Mouse (Mus musculus) left cerebral cortex, postnatal 25 days (tissue): ENCODE measurements around the gene Actr2. TPM values are rescaled to one million over a fixed set of nuclear protein-coding genes. Genes with fewer than 3 reads are reported as not detected.
"Not testable (repeated sequence)": the region's sequence is repeated elsewhere in the genome, so short reads cannot be mapped to it uniquely, and the experiment has no call there.

Source experiments
- DNase-seq, 2 experiments: peaks; one replicate each; pipeline ENCODE4 v3.0.0; 2022; ENCODE audit warnings: low spot score in 2 of 2, mixed read lengths in 1 of 2
- intact Hi-C: fragments of 180-260 bp; cut with DNase I; formaldehyde crosslinking; loops from one replicate; pipeline ENCODE4 v1.15.1; 2025
- total RNA-seq, 2 experiments: library from RNA; stranded (reverse); gene quantifications; 2 replicates each; pipeline ENCODE4 v1.2.3; 2021

Actr2 gene
- total RNA-seq, result 100 to 1,000 TPM; 270 to 288 TPM

- intact Hi-C loops, result loop anchor here (2.0 kb wide), 1 partner anchor 88 kb away; the partner anchor contains the start of gene Rab1a
- peak; percentile 96 to 97 for DNase-seq
These were observed at the start of gene Actr2 for GRCm38 (mm10) chr11:20112741-20113480. Actr2 (minus strand) TSS chr11:20112913.

DNA sequence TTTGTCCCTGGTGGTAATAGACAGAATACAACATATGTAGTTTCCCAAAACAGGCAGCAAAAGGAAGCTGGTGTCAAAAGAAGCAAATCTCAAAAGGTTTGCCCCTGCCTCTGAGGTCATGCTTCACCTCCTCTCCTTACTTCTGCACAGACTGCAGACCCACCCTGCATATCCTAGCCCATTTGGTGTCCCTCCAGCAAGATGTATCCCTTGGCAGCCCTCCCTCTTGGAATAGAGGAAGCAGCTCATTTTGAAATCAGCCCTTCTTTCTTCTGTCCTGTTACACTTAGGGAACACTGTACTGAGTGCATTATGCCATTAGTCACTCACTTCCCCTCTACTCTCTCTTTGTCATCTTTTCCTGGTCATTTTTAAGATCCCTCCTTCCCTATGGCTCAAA, 46.2 kb upstream of the Actr2 start:
- no peak for DNase-seq
- intact Hi-C loops, result no loop called here

DNA sequence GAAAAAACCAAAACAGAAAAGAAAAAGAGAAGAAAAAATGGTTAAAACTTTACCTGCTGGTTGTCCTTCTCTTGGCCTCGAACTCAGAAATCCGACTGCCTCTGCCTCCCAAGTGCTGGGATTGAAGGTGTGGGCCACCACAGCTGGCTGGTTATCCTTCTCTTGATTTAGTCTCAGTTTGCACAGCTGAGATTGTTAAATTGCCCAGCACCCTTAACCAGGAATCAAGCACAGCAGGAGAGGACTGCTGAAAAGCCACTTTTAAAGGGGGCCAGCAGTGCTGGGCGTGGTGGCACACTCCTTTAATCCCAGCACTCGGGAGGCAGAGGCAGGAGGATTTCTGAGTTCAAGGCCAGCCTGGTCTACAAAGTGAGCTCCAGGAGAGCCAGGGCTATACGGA, 40.8 kb upstream of the Actr2 start:
- DNase-seq, intact Hi-C loops: not testable (repeated sequence)

GRCm38 (mm10) chr11:20152107-20152901, 39.6 kb upstream of the Actr2 start:
- intact Hi-C loops, result no loop called here
- DNase-seq, result no peak

- intact Hi-C loops, result no loop called here
- DNase-seq, result no peak
These were observed 38.6 kb upstream of the Actr2 start for GRCm38 (mm10) chr11:20151290-20151689.

GRCm38 (mm10) chr11:20149936-20150335, 37.2 kb upstream of the Actr2 start:
- DNase-seq, result no peak
- intact Hi-C loops, result no loop called here

- DNase-seq, result no peak
- intact Hi-C loops, result no loop called here
These were observed 32.7 kb upstream of the Actr2 start for GRCm38 (mm10) chr11:20145383-20145782.

DNA sequence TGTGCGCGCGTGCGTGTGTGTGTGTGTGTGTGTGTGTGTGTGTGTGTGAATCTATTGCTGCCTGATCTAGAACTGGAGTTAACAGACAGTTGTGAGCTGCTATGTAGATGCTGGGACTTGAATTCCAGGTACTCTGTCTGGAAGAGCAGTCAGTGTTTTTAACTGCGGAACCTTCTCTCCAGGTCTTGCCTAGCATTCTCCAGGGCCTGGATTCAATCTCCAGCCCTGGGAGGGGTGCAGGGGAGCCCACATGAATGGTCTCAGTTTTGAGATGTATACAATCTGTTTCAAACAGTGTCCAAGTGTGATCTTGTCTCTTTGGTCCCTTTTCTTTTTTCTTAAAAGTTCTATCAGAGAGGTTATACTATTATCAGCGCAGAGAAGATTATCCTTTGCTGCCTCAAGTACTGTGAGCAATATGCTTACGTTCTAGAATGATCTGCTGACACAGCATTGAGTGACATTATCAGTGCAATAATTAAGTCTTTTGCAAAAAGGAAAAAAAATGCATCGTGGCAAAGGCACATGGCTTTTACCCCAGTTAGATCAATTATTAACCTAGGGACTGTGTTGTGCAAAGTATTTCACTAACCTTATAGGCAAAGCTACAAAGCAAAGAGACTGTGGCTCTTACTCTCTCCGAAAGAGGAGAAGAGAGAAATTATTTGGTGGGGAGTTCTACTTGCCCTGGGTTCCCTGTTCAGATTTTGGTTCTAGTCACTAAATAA, 32.0 kb upstream of the Actr2 start:
- DNase-seq, result no peak
- intact Hi-C loops, result no loop called here

DNA sequence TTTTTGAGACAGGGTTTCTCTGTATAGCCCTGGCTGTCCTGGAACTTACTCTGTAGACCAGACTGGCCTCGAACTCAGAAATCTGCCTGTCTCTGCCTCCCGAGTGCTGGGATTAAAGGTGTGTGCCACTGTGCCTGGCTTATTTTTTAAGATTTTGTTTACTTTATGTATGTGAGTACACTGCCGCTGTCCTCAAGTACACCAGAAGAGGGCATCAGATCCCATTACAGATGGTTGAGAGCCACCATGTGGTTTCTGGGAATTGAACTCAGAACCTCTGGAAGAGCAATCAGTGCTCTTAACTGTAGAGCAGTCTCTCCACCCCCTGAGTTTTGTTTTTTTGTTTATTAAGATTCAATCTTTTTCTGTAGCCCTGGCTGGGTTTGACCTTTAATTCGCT, 31.0 kb upstream of the Actr2 start:
- intact Hi-C loops, DNase-seq: not testable (repeated sequence)

DNA sequence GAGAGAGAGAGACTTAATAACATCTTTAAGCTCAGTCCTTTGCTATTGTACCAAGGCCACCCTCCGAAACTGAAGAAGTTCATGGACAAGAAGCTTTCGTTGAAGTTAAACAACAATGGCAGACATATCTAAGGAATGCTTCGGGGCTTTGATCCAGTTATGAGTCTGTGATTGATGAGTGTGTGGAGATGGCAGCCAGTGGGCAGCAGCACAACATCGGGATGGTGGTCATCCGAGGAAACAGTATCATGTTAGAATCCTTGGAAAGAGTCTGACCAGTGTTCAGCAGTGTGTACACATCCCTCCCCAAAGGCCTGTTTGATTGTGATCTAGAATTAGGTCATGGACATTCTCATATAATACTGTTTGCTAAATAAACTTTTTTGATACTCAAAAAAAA, 29.8 kb upstream of the Actr2 start:
- intact Hi-C loops, result no loop called here
- no peak for DNase-seq

DNA sequence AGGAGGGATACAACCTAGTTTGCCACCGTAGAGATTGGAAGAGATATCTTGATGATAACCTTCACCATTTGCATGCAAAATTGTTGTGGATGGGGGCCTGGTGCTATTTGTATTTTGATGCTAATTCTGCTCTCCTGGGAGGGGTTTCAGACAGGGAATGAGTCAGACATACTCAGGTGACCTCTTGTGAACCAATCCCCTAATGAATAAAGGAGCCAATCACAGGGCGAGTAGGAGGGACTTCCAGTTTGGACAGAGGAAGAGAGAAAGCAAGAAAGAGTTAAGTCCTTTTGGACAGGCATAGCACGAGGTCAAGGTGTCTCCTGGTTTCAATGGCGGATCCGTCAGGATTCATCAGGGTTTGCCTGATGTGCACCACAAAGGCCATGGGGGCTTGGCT, 27.6 kb upstream of the Actr2 start:
- intact Hi-C loops, result no loop called here
- DNase-seq, result no peak

GRCm38 (mm10) chr11:20139711-20140110, 27.0 kb upstream of the Actr2 start:
- intact Hi-C loops, result no loop called here

GRCm38 (mm10) chr11:20138498-20139208, 25.9 kb upstream of the Actr2 start:
- no peak for DNase-seq
- intact Hi-C loops, result no loop called here

More at GRCm38 (mm10) chr11:20139711-20140110, 27.0 kb upstream of the Actr2 start:
- no peak for DNase-seq

DNA sequence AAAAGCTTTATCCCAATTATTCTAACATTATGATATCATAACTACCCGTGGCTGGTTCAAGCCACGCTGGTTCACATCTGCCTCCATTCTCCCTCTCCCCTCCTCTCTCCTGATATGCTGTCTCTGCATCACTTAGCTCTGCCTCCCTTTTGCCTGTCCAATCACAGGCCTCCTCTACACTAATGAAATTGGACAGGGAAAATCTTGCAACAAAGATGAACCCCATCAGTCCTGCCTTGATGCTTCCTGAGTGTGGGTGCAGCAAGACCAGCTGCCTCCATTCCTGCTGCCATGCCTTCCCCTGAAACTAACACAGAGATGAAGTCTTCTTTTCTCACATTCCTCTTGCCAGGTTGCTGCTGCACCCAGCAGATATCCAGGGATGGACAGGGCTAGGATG, 25.2 kb upstream of the Actr2 start:
- intact Hi-C loops, result no loop called here
- no peak for DNase-seq

DNA sequence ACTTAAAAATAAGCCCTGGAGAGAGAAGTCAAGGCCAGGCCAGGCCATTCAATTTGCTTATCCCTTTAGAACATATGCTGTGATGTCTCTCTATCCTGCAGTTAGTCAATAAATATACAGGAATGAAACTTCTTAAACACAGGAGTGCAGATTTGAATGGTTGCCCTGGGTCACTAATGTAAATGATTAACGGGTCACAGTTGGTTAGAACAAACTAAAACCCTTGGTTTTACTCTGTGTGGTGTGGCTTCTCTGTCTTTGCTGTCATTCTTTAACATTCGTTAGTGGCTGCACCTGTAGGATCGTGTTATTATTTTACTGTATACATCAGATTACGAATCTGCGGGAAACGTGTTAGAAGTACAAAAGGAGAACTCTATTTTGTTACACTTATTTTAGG, 23.6 kb upstream of the Actr2 start:
- DNase-seq, result no peak
- intact Hi-C loops, result no loop called here

DNA sequence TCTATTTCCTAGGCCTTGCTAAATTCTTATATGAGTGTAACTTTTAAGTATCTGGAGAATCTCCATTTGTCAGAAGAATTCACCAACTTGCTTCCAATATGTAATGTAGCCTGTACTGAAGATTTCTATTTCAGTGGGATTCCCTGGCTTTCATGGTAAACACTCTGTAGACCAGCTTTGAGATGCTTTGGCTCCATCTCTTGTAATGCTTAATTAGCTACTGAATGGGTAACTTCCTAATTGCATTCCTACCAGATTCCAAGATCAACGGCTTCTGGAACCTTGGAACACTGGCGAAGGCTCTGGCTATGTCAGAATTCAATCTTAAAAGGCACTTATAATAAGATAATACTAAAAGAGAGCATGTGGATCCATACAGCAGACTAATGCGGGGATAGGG, 22.2 kb upstream of the Actr2 start:
- DNase-seq, result not testable (repeated sequence)
- intact Hi-C loops, result loop anchor here (5.0 kb wide), 2 partner anchors 67 to 112 kb away; partner anchors contain the start of genes Cep68 and Rab1a

DNA sequence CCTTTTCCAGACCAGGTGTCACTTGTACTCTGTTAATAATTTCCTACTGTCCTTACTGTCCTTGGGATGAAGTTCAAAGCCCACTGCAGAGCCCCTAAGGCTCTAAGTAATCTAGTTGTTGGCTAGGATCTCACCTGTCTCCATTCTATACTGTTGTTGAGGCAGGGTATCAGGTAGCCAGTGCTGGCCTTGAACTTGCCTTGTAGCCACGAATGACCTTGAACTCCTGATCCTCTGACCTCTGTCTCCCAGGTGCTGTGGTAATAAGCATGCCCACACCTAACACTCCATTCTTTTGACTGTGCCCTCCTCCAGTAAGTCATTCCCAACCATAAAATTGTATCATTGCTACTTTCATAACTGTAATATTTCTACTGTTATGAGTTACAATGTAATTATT, 21.0 kb upstream of the Actr2 start:
- no peak for DNase-seq
- intact Hi-C loops, result loop anchor here (2.0 to 5.0 kb wide), 3 partner anchors 69 to 267 kb away; partner anchors contain the start of genes Cep68 and Rab1a

DNA sequence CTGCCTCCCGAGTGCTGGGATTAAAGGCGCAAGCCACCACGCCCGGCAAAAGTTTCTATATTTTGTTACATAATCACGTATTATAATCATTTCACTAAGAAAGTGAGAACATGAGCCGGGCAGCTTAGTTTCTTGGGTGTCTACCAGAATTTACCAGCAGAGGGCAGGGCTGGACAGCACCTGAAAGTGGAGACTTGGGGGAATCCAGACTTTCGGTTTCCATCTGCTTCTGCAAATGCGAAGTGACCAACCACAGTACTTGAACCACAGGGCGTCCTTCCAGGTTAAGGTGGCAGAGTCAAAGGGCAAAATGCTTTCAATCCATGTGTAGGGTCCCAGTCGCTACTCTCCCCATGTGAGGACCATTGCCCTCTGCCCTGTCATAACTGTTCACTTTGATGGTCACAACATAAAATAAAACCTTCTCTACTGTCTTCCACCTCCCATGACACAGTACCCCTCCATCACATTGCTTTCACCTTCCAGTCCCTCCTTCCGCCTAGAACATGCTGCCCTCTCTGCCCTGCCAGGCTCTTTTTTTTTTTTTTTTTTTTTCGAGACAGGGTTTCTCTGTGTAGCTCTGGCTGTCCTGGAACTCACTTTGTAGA, 20.3 kb upstream of the Actr2 start:
- intact Hi-C loops, result loop anchor here (2.0 to 5.0 kb wide), 3 partner anchors 69 to 268 kb away; partner anchors contain the start of genes Cep68 and Rab1a
- DNase-seq, result peak; percentile 79 to 85
